Mouse (Mus musculus) heart, embryonic 11.5 days (tissue): ENCODE results near the gene Uqcc1. TPM values are rescaled to one million over a fixed set of nuclear protein-coding genes. Genes with fewer than 3 reads are reported as not detected.

Source experiments
- ATAC-seq: fragments of 200-750 bp; cut with Nextera tagmentation; replicated peaks from 2 replicates; pipeline ENCODE4 v1.8.0; 2017; ENCODE audit warnings: moderate library complexity; ENCODE audit not compliant: insufficient number of reproducible peaks, low FRiP score, low TSS enrichment
- H3K27ac ChIP-seq: fragments of 300-500 bp; sonication (generic); 2 replicates; pipeline ENCODE4 v1.5.1; 2014; ENCODE audit warnings: mild to moderate bottlenecking, low read depth, low read length
- H3K27me3 ChIP-seq: fragments of 300-500 bp; sonication (generic); 2 replicates; pipeline ENCODE4 v1.6.1; 2014; ENCODE audit warnings: mild to moderate bottlenecking, low read length, mixed read lengths; ENCODE audit not compliant: control insufficient read depth, insufficient read depth
- H3K36me3 ChIP-seq: fragments of 300-500 bp; sonication (generic); 2 replicates; pipeline ENCODE4 v1.6.1; 2014; ENCODE audit warnings: mild to moderate bottlenecking, low read length, moderate library complexity, mixed read lengths; ENCODE audit not compliant: control insufficient read depth, insufficient read depth
- H3K4me1 ChIP-seq: fragments of 300-500 bp; sonication (generic); 2 replicates; pipeline ENCODE4 v1.6.1; 2014; ENCODE audit warnings: low read length; ENCODE audit not compliant: control insufficient read depth, insufficient read depth
- H3K4me2 ChIP-seq: fragments of 300-500 bp; sonication (generic); 2 replicates; pipeline ENCODE4 v1.6.1; 2014; ENCODE audit warnings: mild to moderate bottlenecking, moderate library complexity
- H3K4me3 ChIP-seq: fragments of 300-500 bp; sonication (generic); 2 replicates; pipeline ENCODE4 v1.5.1; 2014; ENCODE audit warnings: low read depth, low read length
- H3K9ac ChIP-seq: fragments of 300-500 bp; sonication (generic); 2 replicates; pipeline ENCODE4 v1.6.1; 2014; ENCODE audit warnings: mild to moderate bottlenecking, low read depth, low read length, moderate library complexity
- H3K9me3 ChIP-seq: fragments of 300-500 bp; sonication (generic); replicated peaks from 2 replicates; pipeline ENCODE4 v1.6.1; 2016; ENCODE audit warnings: low read length; ENCODE audit not compliant: control insufficient read depth
- WGBS: fragments of 180-500 bp; shearing (Covaris S2); extraction: QIAGEN DNeasy Blood & Tissue Kit; methylation state at CpG from one replicate; pipeline ENCODE4 v1.1.7; 2014; ENCODE audit not compliant: insufficient replicate concordance; 5-methylcytosine and 5-hydroxymethylcytosine counted together
- polyA plus RNA-seq: library from polyadenylated mRNA; unstranded; fragments of >200 nt; fragmentation: Nextera tagmentation; extraction: Ambion mirVana; gene quantifications from 2 replicates; pipeline ENCODE4 v1.2.1, GENCODE M21; 2014

Uqcc1 gene
- polyA plus RNA-seq, 1 experiment from 2014 or later, result 86.7 TPM

DNA sequence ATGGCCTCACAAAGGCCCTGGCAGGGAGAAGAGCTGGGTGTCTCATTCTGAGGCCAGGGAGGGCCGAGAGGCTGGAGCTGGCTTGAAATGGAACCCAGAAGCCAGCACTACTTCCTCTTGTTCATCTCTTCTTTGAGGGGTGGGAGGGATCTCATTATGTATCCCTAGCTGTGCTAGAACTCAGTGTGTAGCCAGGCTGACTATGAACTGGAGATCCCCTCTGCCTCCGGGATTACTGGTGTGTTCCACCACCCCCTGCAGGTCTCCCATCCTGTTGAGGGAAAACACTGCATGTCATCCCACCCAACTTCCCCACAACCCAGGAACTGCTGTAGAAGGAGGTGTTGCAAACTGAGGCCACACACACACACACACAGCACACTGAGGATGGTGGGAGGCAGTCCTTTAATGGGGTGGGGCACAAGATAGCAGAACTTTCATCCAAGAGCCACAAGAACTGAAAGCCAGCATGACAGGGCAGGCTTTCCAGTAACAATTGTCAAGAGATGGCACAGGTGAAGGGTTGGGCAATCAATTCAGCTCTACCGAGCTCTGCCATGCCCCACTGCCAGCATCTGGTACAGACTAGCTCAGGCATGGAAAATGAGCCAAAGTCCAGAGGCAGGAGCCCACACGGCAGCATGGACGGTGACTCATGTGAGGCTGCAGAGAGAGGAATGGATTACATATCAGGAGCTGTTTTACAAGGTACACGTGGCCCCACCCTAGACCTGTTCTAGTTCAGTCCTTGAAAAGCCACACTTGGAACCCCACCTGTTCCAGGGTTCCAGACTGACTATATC lies 110.5 kb downstream of the Uqcc1 start:
- H3K36me3 ChIP-seq, result peaks cover 17% of the 10 kb centered on the region; the same call in 1 of the 2 replicates
- 0 out of 2 replicates have a peak overlapping the region, but pooled peaks have one; percentile 12 for H3K9ac ChIP-seq
- 63% methylated on average over 6 of the region's 6 CpGs for WGBS
- peak overlapping the region; percentile 96 for H3K4me2 ChIP-seq
- H3K27ac ChIP-seq, result peak overlapping the region; percentile 47
- H3K4me3 ChIP-seq, result peak overlapping the region; percentile 75
- H3K4me1 ChIP-seq, result peaks cover 4% of the 10 kb centered on the region; the same call in 1 of the 2 replicates
- no peaks in the 10 kb centered on the region for H3K27me3 ChIP-seq
- H3K9me3 ChIP-seq, result no peaks in the 10 kb centered on the region
- ATAC-seq, result no peak

DNA sequence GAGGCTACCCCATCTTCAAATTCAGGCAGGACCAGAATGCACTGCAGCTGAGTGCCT lies 110.9 kb downstream of the Uqcc1 start, which contains the start of gene BC029722:
Gene BC029722, minus strand, starts transcription at position 35 of the 57 bp plus-strand sequence.
- no peak for ATAC-seq
- H3K4me3 ChIP-seq, result peak within 1 kb of the TSS; percentile 75
- no peaks in the 10 kb centered on the region for H3K27me3 ChIP-seq
- H3K4me2 ChIP-seq, result peak within 1 kb of the TSS; percentile 96
- peaks cover 17% of the 10 kb centered on the region; the same call in 1 of the 2 replicates for H3K36me3 ChIP-seq
- peak within 1 kb of the TSS; percentile 70 for H3K27ac ChIP-seq
- H3K9me3 ChIP-seq, result no peaks in the 10 kb centered on the region
- peaks cover 4% of the 10 kb centered on the region; the same call in 1 of the 2 replicates for H3K4me1 ChIP-seq
- peak within 1 kb of the TSS; percentile 88 for H3K9ac ChIP-seq

DNA sequence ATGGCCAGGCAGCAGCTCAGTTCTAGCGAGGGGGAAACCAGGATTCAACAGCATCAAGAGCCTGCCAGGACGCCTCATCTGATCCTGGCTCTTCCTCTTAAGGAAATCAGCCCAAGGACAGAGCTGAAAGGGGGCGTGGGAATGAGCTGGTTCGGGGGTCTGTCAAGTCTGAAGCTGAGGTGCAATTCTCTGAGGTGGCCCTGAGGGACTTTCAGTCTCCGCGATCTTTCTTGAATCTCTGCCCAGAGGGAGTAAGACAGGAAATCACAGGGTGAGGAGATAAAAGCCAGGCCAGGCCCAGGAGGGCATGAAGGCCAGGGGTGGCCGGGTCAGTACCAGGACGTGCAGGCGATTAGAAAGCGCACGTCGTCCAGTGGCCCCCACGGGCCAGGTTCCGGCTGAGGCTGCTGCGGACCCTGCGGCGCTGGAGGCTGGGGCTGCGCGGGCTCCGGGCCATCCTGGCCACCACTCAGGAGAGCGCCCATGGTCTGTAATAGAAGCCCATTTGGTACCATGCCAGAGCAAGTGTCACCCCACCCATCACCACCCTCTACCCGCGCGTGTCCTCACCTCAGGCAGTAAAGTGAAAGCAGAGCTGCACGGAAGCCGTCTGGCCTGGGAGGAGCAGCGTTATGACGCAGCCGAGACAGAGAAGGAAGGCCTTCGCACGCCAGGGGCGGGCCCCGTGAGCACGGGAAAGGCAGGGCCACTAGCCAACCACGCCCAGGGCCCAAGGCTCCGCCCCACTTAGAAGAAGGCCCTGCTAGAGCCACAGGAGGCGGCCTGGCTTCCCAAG lies 111.3 kb downstream of the Uqcc1 start:
- ATAC-seq, result peak; percentile 91

GRCm38 (mm10) chr2:155817301-155818245 lies 112.5 kb downstream of the Uqcc1 start:
- H3K9ac ChIP-seq, result no peak overlapping the region

More for the DNA sequence above, 111.3 kb downstream of the Uqcc1 start:
- Histone ChIP-seq H3K4me2 (peak overlapping the region; percentile 96), H3K9me3 (no peaks in the 10 kb centered on the region), H3K36me3 (peaks cover 17% of the 10 kb centered on the region; the same call in 1 of the 2 replicates), H3K4me1 (peaks cover 4% of the 10 kb centered on the region; the same call in 1 of the 2 replicates), H3K4me3 (peak overlapping the region; percentile 75), H3K27me3 (no peaks in the 10 kb centered on the region), H3K9ac (peak overlapping the region; percentile 88), H3K27ac (peak overlapping the region; percentile 70)
- under 1% methylated on average over 37 of the region's 37 CpGs for WGBS

DNA sequence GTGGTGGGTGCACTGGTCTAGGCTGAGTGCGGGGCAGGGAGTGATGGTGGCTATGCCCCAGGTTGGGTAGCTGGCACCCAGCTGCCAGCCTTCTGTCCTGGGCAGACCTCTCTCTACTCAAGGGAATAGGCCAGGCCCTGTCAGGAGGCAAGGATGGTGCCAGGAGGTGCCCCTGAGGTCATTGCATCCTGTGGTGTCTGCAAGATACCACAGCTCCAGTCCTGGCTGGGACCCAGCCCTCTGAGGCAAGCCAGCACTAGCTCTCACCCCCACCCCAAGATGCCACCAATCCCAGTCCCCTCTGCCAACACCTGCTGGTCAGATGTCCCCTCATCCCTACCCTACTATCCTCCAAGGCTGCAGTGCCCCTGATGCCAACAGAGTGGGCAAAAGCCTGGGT lies 113.9 kb downstream of the Uqcc1 start:
- H3K9me3 ChIP-seq, result no peaks in the 10 kb centered on the region
- no peak for ATAC-seq
- peaks cover 4% of the 10 kb centered on the region; the same call in 1 of the 2 replicates for H3K4me1 ChIP-seq
- H3K4me3 ChIP-seq, result no peak overlapping the region
- WGBS, result 100% methylated on average over 1 of the region's 1 CpGs
- H3K27me3 ChIP-seq, result no peaks in the 10 kb centered on the region
- H3K36me3 ChIP-seq, result peaks cover under 1% of the 10 kb centered on the region; the same call in 1 of the 2 replicates
- H3K4me2 ChIP-seq, result no peak overlapping the region
- H3K27ac ChIP-seq, result no peak overlapping the region
- no peak overlapping the region for H3K9ac ChIP-seq

More at GRCm38 (mm10) chr2:155817301-155818245, 112.5 kb downstream of the Uqcc1 start:
- Histone ChIP-seq H3K9me3 (no peaks in the 10 kb centered on the region), H3K27me3 (no peaks in the 10 kb centered on the region), H3K27ac (no peak overlapping the region; the same call in 1 of the 2 replicates), H3K36me3 (peaks cover 7% of the 10 kb centered on the region; the same call in 1 of the 2 replicates), H3K4me3 (no peak overlapping the region), H3K4me1 (peaks cover 4% of the 10 kb centered on the region; the same call in 1 of the 2 replicates), H3K4me2 (no peak overlapping the region; the same call in 1 of the 2 replicates)
- WGBS, result 74% methylated on average over 10 of the region's 10 CpGs
- no peak for ATAC-seq

- Histone ChIP-seq H3K4me2 (no peak overlapping the region), H3K4me3 (no peak overlapping the region), H3K36me3 (no peaks in the 10 kb centered on the region; the same call in 1 of the 2 replicates), H3K9ac (no peak overlapping the region), H3K9me3 (no peaks in the 10 kb centered on the region), H3K27ac (no peak overlapping the region), H3K27me3 (no peaks in the 10 kb centered on the region), H3K4me1 (peaks cover 4% of the 10 kb centered on the region; the same call in 1 of the 2 replicates)
- no peak for ATAC-seq
- WGBS, result 22% methylated on average over 5 of the region's 5 CpGs
Observed at GRCm38 (mm10) chr2:155814829-155815228, 115.3 kb downstream of the Uqcc1 start.

- H3K4me1 ChIP-seq, result no peaks in the 10 kb centered on the region
- H3K4me2 ChIP-seq, result no peak overlapping the region
- no peaks in the 10 kb centered on the region for H3K36me3 ChIP-seq
- H3K27me3 ChIP-seq, result no peaks in the 10 kb centered on the region
- H3K9ac ChIP-seq, result no peak overlapping the region
- no peak for ATAC-seq
- H3K9me3 ChIP-seq, result no peaks in the 10 kb centered on the region
- 68% methylated on average over 4 of the region's 4 CpGs for WGBS
- H3K4me3 ChIP-seq, result no peak overlapping the region
- H3K27ac ChIP-seq, result no peak overlapping the region
Observed at GRCm38 (mm10) chr2:155812637-155813036, 117.5 kb downstream of the Uqcc1 start.

DNA sequence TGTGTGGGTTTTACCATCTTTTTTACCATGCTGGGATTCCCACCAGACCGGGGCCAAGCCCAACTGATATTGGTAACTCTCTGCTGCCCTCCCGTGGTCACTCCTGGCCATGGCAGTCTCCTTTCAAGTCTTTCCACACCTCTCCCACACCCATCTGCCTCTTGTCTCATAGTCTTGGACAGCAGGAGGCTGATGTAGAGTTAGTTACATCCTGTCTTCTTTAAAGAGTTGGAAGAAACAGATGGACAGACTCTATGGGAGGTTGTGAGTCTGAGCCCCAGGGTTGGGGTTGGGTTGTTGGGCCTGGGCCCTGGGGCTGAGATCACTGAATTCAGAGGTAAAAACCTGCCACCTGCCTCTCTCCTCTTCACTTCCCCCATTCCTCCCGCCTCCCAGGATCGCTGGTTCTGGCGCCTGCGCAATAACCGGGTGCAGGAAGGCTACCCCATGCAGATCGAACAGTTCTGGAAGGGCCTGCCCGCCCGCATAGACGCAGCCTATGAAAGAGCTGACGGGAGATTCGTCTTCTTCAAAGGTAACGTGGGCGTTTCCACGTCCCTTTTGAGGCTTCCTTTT lies 118.2 kb downstream of the Uqcc1 start:
- 42% methylated on average over 16 of the region's 16 CpGs for WGBS

More for the DNA sequence above, 118.2 kb downstream of the Uqcc1 start:
- H3K27me3 ChIP-seq, result no peaks in the 10 kb centered on the region
- no peak overlapping the region for H3K4me3 ChIP-seq
- H3K9me3 ChIP-seq, result no peaks in the 10 kb centered on the region
- no peak overlapping the region for H3K4me2 ChIP-seq
- H3K9ac ChIP-seq, result no peak overlapping the region
- H3K36me3 ChIP-seq, result no peaks in the 10 kb centered on the region
- H3K27ac ChIP-seq, result no peak overlapping the region
- ATAC-seq, result no peak
- H3K4me1 ChIP-seq, result no peaks in the 10 kb centered on the region
